Mouse (Mus musculus) liver, embryonic 14.5 days (tissue): Measurements from ENCODE around the gene Zfp287. TPM values are rescaled to one million over a fixed set of nuclear protein-coding genes. Genes with fewer than 3 reads are reported as not detected.
A peak's percentile ranks its signal among the peaks of the same experiment; 100 is the strongest.

Experiments
- ATAC-seq: fragments of 200-750 bp; cut with Nextera tagmentation; 2 replicates; pipeline ENCODE4 v1.8.0; 2017; ENCODE audit warnings: moderate number of reproducible peaks, mild to moderate bottlenecking, moderate library complexity; ENCODE audit not compliant: insufficient read depth
- DNase-seq, 3 experiments: peaks; one replicate each; pipeline ENCODE4 v3.0.0-alpha.2; 2012 to 2013; ENCODE audit warnings: low read depth in 3 of 3, low spot score in 3 of 3
- H3K27ac ChIP-seq: fragments of 300-500 bp; sonication (generic); 2 replicates; pipeline ENCODE4 v1.5.1; 2014; ENCODE audit warnings: moderate library complexity, mild to moderate bottlenecking, control low read depth, inconsistent platforms
- H3K27me3 ChIP-seq: fragments of 300-500 bp; sonication (generic); 2 replicates; pipeline ENCODE4 v1.6.1; 2014; ENCODE audit warnings: mild to moderate bottlenecking, low read length, moderate library complexity; ENCODE audit not compliant: control insufficient read depth, insufficient read depth
- H3K36me3 ChIP-seq: fragments of 300-500 bp; sonication (generic); replicated peaks from 2 replicates; pipeline ENCODE4 v1.6.1; 2014; ENCODE audit warnings: low read depth; ENCODE audit not compliant: control insufficient read depth, insufficient read depth
- H3K4me1 ChIP-seq, 2 experiments: fragments of 200-500 bp in 1 of 2; fragments of 300-500 bp in 1 of 2; sonication (generic) in 1 of 2; replicated peaks; 2 replicates each; pipeline ENCODE4 v1.6.1; 2012 to 2014; ENCODE audit warnings: antibody characterized with exemption in 1 of 2, inconsistent platforms in 1 of 2, low read length in 1 of 2; ENCODE audit not compliant: control insufficient read depth in 2 of 2, insufficient read depth in 2 of 2
- H3K4me2 ChIP-seq: fragments of 300-500 bp; sonication (generic); 2 replicates; pipeline ENCODE4 v1.6.1; 2014; ENCODE audit warnings: low read depth, mild to moderate bottlenecking, control low read depth, moderate library complexity
- H3K4me3 ChIP-seq, 2 experiments: fragments of 200-500 bp in 1 of 2; fragments of 300-500 bp in 1 of 2; sonication (generic) in 1 of 2; 2 replicates each; pipeline ENCODE4 v1.5.1; 2012 to 2014; ENCODE audit warnings: low read depth in 2 of 2, low read length in 2 of 2, mild to moderate bottlenecking in 2 of 2, control low read depth in 1 of 2, inconsistent platforms in 1 of 2, moderate library complexity in 1 of 2; ENCODE audit not compliant: insufficient read depth in 1 of 2
- H3K9ac ChIP-seq: fragments of 300-500 bp; sonication (generic); replicated peaks from 2 replicates; pipeline ENCODE4 v1.6.1; 2014; ENCODE audit warnings: mild to moderate bottlenecking, control low read depth, moderate library complexity
- H3K9me3 ChIP-seq: fragments of 300-500 bp; sonication (generic); 2 replicates; pipeline ENCODE4 v1.6.1; 2016; ENCODE audit warnings: low read length, mixed read lengths; ENCODE audit not compliant: control insufficient read depth
- CTCF ChIP-seq: IDR thresholded peaks from 2 replicates; pipeline ENCODE4 v1.5.1; 2016; ENCODE audit warnings: antibody characterized with exemption, low read depth, control low read depth
- EP300 ChIP-seq: IDR thresholded peaks from 2 replicates; pipeline ENCODE4 v1.6.1; 2016; ENCODE audit warnings: antibody characterized with exemption, low read depth
- WGBS: fragments of 180-500 bp; shearing (Covaris S2); extraction: QIAGEN DNeasy Blood & Tissue Kit; methylation state at CpG from one replicate; pipeline ENCODE4 v1.1.7; 2014; ENCODE audit not compliant: insufficient replicate concordance; 5-methylcytosine and 5-hydroxymethylcytosine counted together
- polyA plus RNA-seq, 2 experiments: library from polyadenylated mRNA; depleted of rRNA in 1 of 2; stranded (reverse) in 1 of 2; unstranded in 1 of 2; fragments of >200 nt; fragmentation: Nextera tagmentation in 1 of 2; extraction: Ambion mirVana in 1 of 2; gene quantifications; 2 replicates each; pipeline versions ENCODE4 v1.2.1 to v1.2.3; 2012 to 2014

Zfp287 gene
- polyA plus RNA-seq, 2 experiments = 0.22 to 0.26 TPM

- Histone ChIP-seq H3K9ac (no peak overlapping the region), H3K4me3 (no peak overlapping the region), H3K36me3 (no peaks in the 10 kb centered on the region), H3K9me3 (no peaks in the 10 kb centered on the region), H3K27ac (no peak overlapping the region), H3K27me3 (no peaks in the 10 kb centered on the region), H3K4me1 (no peaks in the 10 kb centered on the region), H3K4me2 (no peak overlapping the region)
- TF ChIP-seq EP300 (no peak), CTCF (no peak)
- 54% methylated on average over 2 of the region's 2 CpGs for WGBS
- DNase-seq = no peak
- no peak for ATAC-seq
These were observed 25.6 kb downstream of the Zfp287 start for GRCm38 (mm10) chr11:62706141-62706540.

DNA sequence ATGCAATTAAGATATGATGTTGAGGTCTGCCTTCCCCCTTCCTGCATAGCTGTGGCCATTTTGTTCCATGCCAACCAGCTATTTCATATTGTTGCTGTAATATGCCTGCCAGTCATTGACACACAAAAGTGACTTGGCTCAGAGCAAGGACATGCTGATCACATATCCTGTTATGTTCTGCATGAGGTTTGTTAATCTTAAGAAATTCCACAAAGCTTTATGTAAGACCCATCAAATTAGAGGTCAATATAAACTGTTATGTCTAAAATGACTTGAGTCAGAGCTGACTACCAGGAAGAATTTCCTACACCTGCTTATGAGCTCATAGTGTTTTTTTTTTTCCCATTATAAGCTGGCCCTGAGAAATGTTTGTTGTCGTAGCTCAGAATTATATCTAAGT, 30.5 kb downstream of the Zfp287 start:
- Histone ChIP-seq H3K4me3 (no peak overlapping the region), H3K9ac (no peak overlapping the region), H3K36me3 (no peaks in the 10 kb centered on the region), H3K27ac (no peak overlapping the region), H3K4me1 (no peaks in the 10 kb centered on the region), H3K4me2 (no peak overlapping the region), H3K27me3 (no peaks in the 10 kb centered on the region), H3K9me3 (no peaks in the 10 kb centered on the region)
- WGBS = 51% methylated on average over 1 of the region's 1 CpGs
- TF ChIP-seq CTCF (no peak), EP300 (no peak)
- DNase-seq (no peak), ATAC-seq (no peak)

GRCm38 (mm10) chr11:62699749-62700148, 32.0 kb downstream of the Zfp287 start:
- no peak overlapping the region for H3K4me3 ChIP-seq
- no peak for ATAC-seq
- no peaks in the 10 kb centered on the region for H3K4me1 ChIP-seq
- DNase-seq = no peak
- H3K36me3 ChIP-seq = no peaks in the 10 kb centered on the region
- no peak overlapping the region for H3K4me2 ChIP-seq
- TF ChIP-seq EP300 = no peak
- no peak for TF ChIP-seq CTCF
- no peaks in the 10 kb centered on the region for H3K9me3 ChIP-seq
- H3K9ac ChIP-seq = no peak overlapping the region
- 31% methylated on average over 4 of the region's 4 CpGs for WGBS
- H3K27ac ChIP-seq = no peak overlapping the region
- no peaks in the 10 kb centered on the region for H3K27me3 ChIP-seq

DNA sequence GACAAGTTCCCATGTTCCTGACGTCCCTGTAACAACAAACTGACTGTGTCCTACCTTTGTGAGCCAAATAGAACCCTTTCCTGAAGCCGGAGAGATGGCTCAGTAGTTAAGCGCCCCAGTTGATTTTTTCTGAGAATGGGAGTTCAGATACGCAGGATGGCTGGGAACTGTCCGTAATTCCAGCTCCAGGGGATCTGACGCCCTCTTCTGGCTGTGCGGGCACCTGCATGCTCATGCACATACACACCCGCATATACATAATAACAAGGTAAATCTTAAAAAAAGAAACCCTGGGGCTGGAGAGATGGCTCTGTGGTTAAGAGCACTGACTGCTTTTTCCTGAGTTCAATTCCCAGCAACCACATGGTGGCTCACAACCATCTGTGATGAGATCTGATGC, 36.6 kb downstream of the Zfp287 start:
- H3K27me3 ChIP-seq = no peaks in the 10 kb centered on the region
- TF ChIP-seq EP300 (no peak), CTCF (peak; percentile 24; the same call in 1 of the 2 replicates)
- H3K4me2 ChIP-seq = no peak overlapping the region
- H3K9ac ChIP-seq = no peak overlapping the region
- H3K36me3 ChIP-seq = no peaks in the 10 kb centered on the region
- H3K4me3 ChIP-seq = no peak overlapping the region
- no peaks in the 10 kb centered on the region for H3K9me3 ChIP-seq
- H3K27ac ChIP-seq = no peak overlapping the region
- DNase-seq (no peak), ATAC-seq (no peak)
- WGBS = 80% methylated on average over 8 of the region's 8 CpGs
- no peaks in the 10 kb centered on the region for H3K4me1 ChIP-seq

- DNase-seq (peak; percentile 30 to 47 (median 31)), ATAC-seq (peak; percentile 39; the same call in 1 of the 2 replicates)
- H3K4me1 ChIP-seq = no peaks in the 10 kb centered on the region
- TF ChIP-seq CTCF = peak; percentile 72
- no peak for TF ChIP-seq EP300
- no peaks in the 10 kb centered on the region for H3K27me3 ChIP-seq
- H3K4me2 ChIP-seq = no peak overlapping the region
- no peak overlapping the region for H3K27ac ChIP-seq
- H3K4me3 ChIP-seq = no peak overlapping the region
- H3K9me3 ChIP-seq = no peaks in the 10 kb centered on the region
- no peak overlapping the region for H3K9ac ChIP-seq
- H3K36me3 ChIP-seq = no peaks in the 10 kb centered on the region
- WGBS = 24% methylated on average over 9 of the region's 11 CpGs
These were observed 38.2 kb downstream of the Zfp287 start for GRCm38 (mm10) chr11:62693299-62694184.
